Comparison of ENCODE assay signal across 8 mouse cellular contexts in the genomic region with DNA sequence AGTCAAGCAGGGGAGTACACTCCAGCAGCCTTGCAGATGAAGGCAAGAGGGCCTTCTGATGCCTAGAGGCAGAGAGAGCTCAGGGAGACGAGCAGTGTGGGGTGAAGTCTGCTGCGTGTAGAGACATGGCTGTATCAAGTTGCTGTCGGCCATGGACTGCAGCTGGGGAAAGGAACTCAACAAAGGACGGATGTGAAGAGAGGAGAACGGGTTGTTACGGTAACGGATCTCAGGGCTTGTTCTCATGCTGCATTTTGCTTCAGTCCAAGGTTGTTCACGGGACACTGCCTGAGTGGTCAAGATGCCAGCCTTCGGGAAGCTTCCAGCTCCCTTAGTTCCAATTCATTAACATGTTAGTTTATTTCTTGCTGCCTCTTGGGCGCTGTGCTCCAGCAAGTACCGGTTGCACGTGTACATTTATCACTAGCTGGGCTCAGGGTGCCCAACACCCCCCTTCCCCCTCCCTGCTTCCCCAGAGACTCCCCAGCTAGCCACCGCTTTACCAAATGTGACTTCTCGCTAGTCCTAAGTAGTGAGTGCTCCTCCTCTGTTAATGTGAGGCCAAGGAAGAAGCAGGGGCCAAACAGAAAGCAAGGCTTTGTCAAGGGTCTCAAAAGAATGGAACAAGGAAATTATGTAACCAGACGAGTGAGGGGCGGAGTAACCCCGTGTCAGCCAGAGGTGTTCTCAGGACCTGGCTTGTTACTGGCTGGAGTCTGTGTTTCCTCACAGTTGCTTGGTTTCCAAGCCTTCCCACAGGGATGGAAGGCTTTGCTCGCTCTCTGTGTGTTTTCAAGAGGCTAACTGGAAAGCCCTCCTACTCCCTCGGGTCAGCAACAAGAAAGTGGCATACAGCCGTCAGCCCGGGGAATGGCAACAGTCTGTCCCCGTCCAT.
DNase-seq lines count a peak whose midpoint lies in the region; ATAC-seq and TF ChIP-seq lines count a peak whose summit lies in the region.

No protein-coding gene starts in this region.

- no peak overlapping the region for H3K9ac ChIP-seq in lung, postnatal 0 days (replicated peaks; ENCODE audit: low read depth)
- no peak overlapping the region for H3K9ac ChIP-seq in stomach, embryonic 14.5 days (replicated peaks; ENCODE audit: low read depth, low read length)

- peak; percentile 41 for ATAC-seq in granulocyte monocyte progenitor cell, adult 5-6 weeks (replicated peaks; ENCODE audit: poor library complexity, severe bottlenecking)
- ATAC-seq in lung, postnatal 0 days: peak; percentile 83
- no peak for ATAC-seq in stomach, embryonic 14.5 days (ENCODE audit: insufficient number of reproducible peaks, insufficient read depth, low FRiP score, low read depth)

- DNase-seq in heart, adult 11 months: peak; percentile 96
- no peak for DNase-seq in heart, postnatal 4 days
- peak; percentile 19 for DNase-seq in Muller cell, postnatal 12 days (ENCODE audit: inconsistent ontology term)
- peak; percentile 48 for DNase-seq in lung, postnatal 0 days (ENCODE audit: low spot score)
- no peak for DNase-seq in liver
- DNase-seq in frontal cortex, adult 2 months (ENCODE audit: extremely low spot score in 1 of 2, low spot score in 1 of 2): no peak

- no peak for TF ChIP-seq EP300 in lung, postnatal 0 days (IDR thresholded peaks at IDR 0.05)

- no peak overlapping the region; the same call in 1 of the 2 replicates for H3K27ac ChIP-seq in lung, postnatal 0 days (ENCODE audit: low read length)
- no peak overlapping the region for H3K27ac ChIP-seq in stomach, embryonic 14.5 days (ENCODE audit: low read length)

- 24% methylated on average over 22 of the region's 22 CpGs for WGBS in lung, postnatal 0 days
- 32% methylated on average over 22 of the region's 22 CpGs for WGBS in stomach, embryonic 14.5 days

- no peaks in the 10 kb centered on the region for H3K9me3 ChIP-seq in lung, postnatal 0 days (ENCODE audit: low read length)
- no peaks in the 10 kb centered on the region for H3K9me3 ChIP-seq in stomach, embryonic 14.5 days (ENCODE audit: control insufficient read depth, low read depth, low read length)

- no peaks in the 10 kb centered on the region for H3K27me3 ChIP-seq in lung, postnatal 0 days (replicated peaks; ENCODE audit: insufficient read depth, low read length)
- no peaks in the 10 kb centered on the region for H3K27me3 ChIP-seq in stomach, embryonic 14.5 days (ENCODE audit: control insufficient read depth, insufficient read depth, low read length)

- H3K4me2 ChIP-seq in lung, postnatal 0 days (replicated peaks; ENCODE audit: low read depth, low read length): peak overlapping the region; percentile 48
- peak overlapping the region; percentile 17; the same call in 1 of the 2 replicates for H3K4me2 ChIP-seq in stomach, embryonic 14.5 days (replicated peaks; ENCODE audit: low read depth, low read length)

- TF ChIP-seq CTCF in lung, postnatal 0 days (IDR thresholded peaks at IDR 0.05): no peak

- H3K4me3 ChIP-seq in lung, postnatal 0 days (ENCODE audit: low read depth, low read length): no peak overlapping the region
- no peak overlapping the region for H3K4me3 ChIP-seq in stomach, embryonic 14.5 days (ENCODE audit: low read depth, low read length)

- H3K36me3 ChIP-seq in lung, postnatal 0 days (ENCODE audit: insufficient read depth, low read length): no peaks in the 10 kb centered on the region
- no peaks in the 10 kb centered on the region for H3K36me3 ChIP-seq in stomach, embryonic 14.5 days (ENCODE audit: control insufficient read depth, insufficient read depth, low read length)

- H3K4me1 ChIP-seq in lung, postnatal 0 days (ENCODE audit: insufficient read depth, low read depth, low read length): peaks cover 4% of the 10 kb centered on the region; the same call in 1 of the 2 replicates
- peaks cover 18% of the 10 kb centered on the region for H3K4me1 ChIP-seq in stomach, embryonic 14.5 days (ENCODE audit: control insufficient read depth, insufficient read depth, low read length)

Comparison
In these comparisons a context has a peak if more than half of its experiments do, and no peak if none do; other contexts are left out.
1. DNase-seq: peak in heart, adult 11 months (single experiment), Muller cell, postnatal 12 days (single experiment) and lung, postnatal 0 days (single experiment); none in heart, postnatal 4 days (single experiment), liver (single experiment) and frontal cortex, adult 2 months (0 of 2).